Mouse (Mus musculus): ENCODE data around the gene Tmem38a. TPM values are rescaled to one million over a fixed set of nuclear protein-coding genes. Genes with fewer than 3 reads are reported as not detected.

Gene Tmem38a
- total RNA-seq (2021): 10 to 100 TPM; 25.7 to 36.5 TPM
- long read RNA-seq, experiment 1, transcript Tmem38a-201 (6 exons, 2,124 nt): major isoform, 27 of 41 reads
- long read RNA-seq, experiment 1, partial matches to known transcripts: 1 of 41 reads
- long read RNA-seq, experiment 1, other reads (novel, unspliced or antisense): 9 of 41 reads
- long read RNA-seq, experiment 2, transcript Tmem38a-201 (6 exons, 2,124 nt): major isoform, 36 of 60 reads
- long read RNA-seq, experiment 2, partial matches to known transcripts: 15 of 60 reads
- long read RNA-seq, experiment 2, other reads (novel, unspliced or antisense): 6 of 60 reads

- DNase-seq (ENCODE audit: low spot score in 2 of 2): peak; percentile 53 to 68
Measured at GRCm38 (mm10) chr8:72571611-72572473, at the start of gene Tmem38a. Gene Tmem38a (plus strand): TSS chr8:72572055.

- no peak for DNase-seq (ENCODE audit: low spot score in 2 of 2)
Measured at GRCm38 (mm10) chr8:72532103-72532502, 39.8 kb upstream of the Tmem38a start.

- no peak for DNase-seq (ENCODE audit: low spot score in 2 of 2)
Measured at GRCm38 (mm10) chr8:72534888-72535287, 37.0 kb upstream of the Tmem38a start.

GRCm38 (mm10) chr8:72539234-72539633 is 32.6 kb upstream of the Tmem38a start:
- no peak for DNase-seq (ENCODE audit: low spot score in 2 of 2)

GRCm38 (mm10) chr8:72547122-72547801 is 24.6 kb upstream of the Tmem38a start:
- DNase-seq (ENCODE audit: low spot score in 2 of 2): peak; percentile 10 to 14

- peak; percentile 89 to 94 for DNase-seq (ENCODE audit: low spot score in 2 of 2)
Measured at GRCm38 (mm10) chr8:72547802-72548643, 23.8 kb upstream of the Tmem38a start, which contains the start of gene Med26. Gene Med26 (minus strand): TSS chr8:72548270.

GRCm38 (mm10) chr8:72548644-72549313 is 23.1 kb upstream of the Tmem38a start:
- peak in 1 of 2 experiments; percentile 9 for DNase-seq (ENCODE audit: low spot score in 2 of 2)

- DNase-seq (ENCODE audit: low spot score in 2 of 2): no peak
Measured at GRCm38 (mm10) chr8:72549314-72549892, 22.5 kb upstream of the Tmem38a start.

GRCm38 (mm10) chr8:72555770-72556169 is 16.1 kb upstream of the Tmem38a start:
- DNase-seq (ENCODE audit: low spot score in 2 of 2): no peak

- DNase-seq (ENCODE audit: low spot score in 2 of 2): no peak
Measured at GRCm38 (mm10) chr8:72561111-72561689, 10.7 kb upstream of the Tmem38a start.

- DNase-seq (ENCODE audit: low spot score in 2 of 2): no peak
Measured at GRCm38 (mm10) chr8:72565970-72566369, 5.9 kb upstream of the Tmem38a start.

GRCm38 (mm10) chr8:72570633-72571610 is 933 bp upstream of the Tmem38a start, which contains the start of gene Smim7:
Gene Smim7 (minus strand): TSS chr8:72571088.
- DNase-seq (ENCODE audit: low spot score in 2 of 2): peak; percentile 92 to 93

- DNase-seq (ENCODE audit: low spot score in 2 of 2): no peak
Measured at GRCm38 (mm10) chr8:72572507-72572906, 652 bp downstream of the Tmem38a start.

GRCm38 (mm10) chr8:72573450-72573849 is 1.6 kb downstream of the Tmem38a start:
- no peak for DNase-seq (ENCODE audit: low spot score in 2 of 2)

GRCm38 (mm10) chr8:72575915-72576314 is 4.1 kb downstream of the Tmem38a start:
- no peak for DNase-seq (ENCODE audit: low spot score in 2 of 2)

GRCm38 (mm10) chr8:72577266-72577665 is 5.4 kb downstream of the Tmem38a start:
- no peak for DNase-seq (ENCODE audit: low spot score in 2 of 2)

- no peak for DNase-seq (ENCODE audit: low spot score in 2 of 2)
Measured at GRCm38 (mm10) chr8:72577941-72578340, 6.1 kb downstream of the Tmem38a start.

GRCm38 (mm10) chr8:72579374-72579773 is 7.5 kb downstream of the Tmem38a start:
- DNase-seq (ENCODE audit: low spot score in 2 of 2): no peak
